Mouse (Mus musculus): ENCODE results near the gene Panx1. TPM values are rescaled to one million over a fixed set of nuclear protein-coding genes. Genes with fewer than 3 reads are reported as not detected.
A peak's percentile ranks its signal among the peaks of the same experiment; 100 is the strongest.

Gene Panx1
- total and polyA plus RNA-seq, 3 experiments, result 10.6 to 20.3 TPM; not detected in 1

DNA sequence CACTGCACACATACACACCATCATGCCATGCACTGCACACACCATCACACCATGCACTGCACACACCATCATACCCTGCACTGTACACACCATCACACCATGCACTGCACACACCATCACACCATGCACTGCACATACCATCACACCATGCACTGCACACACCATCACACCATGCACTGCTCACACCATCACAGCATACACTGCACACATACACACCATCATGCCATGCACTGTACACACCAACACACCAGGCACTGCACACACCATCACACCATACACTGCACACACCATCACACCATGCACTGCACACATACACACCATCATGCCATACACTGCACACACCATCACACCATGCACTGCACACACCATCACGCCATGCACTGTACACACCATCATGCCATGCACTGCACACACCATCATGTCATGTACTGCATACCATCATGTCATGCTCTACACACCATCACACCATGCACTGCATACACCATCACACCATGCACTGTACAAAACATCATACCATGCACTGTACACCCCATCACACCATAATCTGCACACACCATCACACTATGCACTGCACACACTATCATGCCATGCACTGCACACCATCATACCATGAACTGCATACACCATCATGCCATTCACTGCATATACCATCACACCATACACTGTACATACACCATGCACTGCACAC is 56.5 kb downstream of the Panx1 start:
- H3K9me3 ChIP-seq (replicated peaks; ENCODE audit: insufficient read depth, low read length), result no peaks in the 10 kb centered on the region
- H3K36me3 ChIP-seq (ENCODE audit: control insufficient read depth in 1 of 2, insufficient read depth in 2 of 2, low read length in 2 of 2), result no peaks in the 10 kb centered on the region
- no peak for DNase-seq (ENCODE audit: low read depth, low spot score)
- H3K27ac ChIP-seq (ENCODE audit: control insufficient read depth, low read depth, low read length), result no peak overlapping the region
- no peaks in the 10 kb centered on the region for H3K79me2 ChIP-seq (ENCODE audit: control insufficient read depth, insufficient read depth, low read length, poor library complexity)
- TF ChIP-seq CHD1 (IDR thresholded peaks at IDR 0.05; ENCODE audit: low read depth, low read length) (no peak), POLR2AphosphoS5 (IDR thresholded peaks at IDR 0.05; ENCODE audit: borderline replicate concordance, low read depth, low read length) (0 out of 2 replicates have a peak, but pooled peaks have one; percentile 95)
- H3K4me1 ChIP-seq (ENCODE audit: control insufficient read depth in 1 of 2, insufficient read depth in 2 of 2, low read length in 2 of 2), result no peaks in the 10 kb centered on the region; a peak in 1 of 4 replicates
- no peak overlapping the region for H3K9ac ChIP-seq (ENCODE audit: control insufficient read depth, low read depth, low read length, poor library complexity, severe bottlenecking)
- no peaks in the 10 kb centered on the region for H3K27me3 ChIP-seq (ENCODE audit: control insufficient read depth in 1 of 2, insufficient read depth in 2 of 2, low read length in 2 of 2)
- H3K4me3 ChIP-seq (ENCODE audit: control insufficient read depth in 1 of 2, insufficient read depth in 1 of 2, low read depth in 2 of 2, low read length in 2 of 2), result no peak overlapping the region

DNA sequence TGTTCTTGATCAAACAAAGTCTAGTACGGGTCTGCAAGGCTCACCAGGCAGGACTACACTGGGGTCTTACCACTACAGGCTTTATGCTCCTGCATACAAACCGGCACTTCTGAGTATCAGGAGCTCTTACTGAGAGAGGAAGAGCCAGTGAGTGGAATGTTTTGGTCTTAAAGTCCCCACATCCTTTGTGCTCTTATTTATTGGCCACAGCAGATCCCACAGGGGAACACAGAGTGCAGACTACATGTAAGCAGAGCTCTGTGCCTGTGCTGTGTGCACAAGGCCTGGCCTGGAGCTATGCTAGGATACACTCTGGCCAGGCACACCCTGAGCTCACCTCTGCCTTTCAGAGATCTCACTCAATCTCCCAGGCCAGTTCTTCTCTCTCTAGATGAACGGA is 62.1 kb downstream of the Panx1 start:
- H3K4me1 ChIP-seq (ENCODE audit: control insufficient read depth in 1 of 2, insufficient read depth in 2 of 2, low read length in 2 of 2), result no peaks in the 10 kb centered on the region
- no peaks in the 10 kb centered on the region for H3K36me3 ChIP-seq (ENCODE audit: control insufficient read depth in 1 of 2, insufficient read depth in 2 of 2, low read length in 2 of 2)
- no peak for DNase-seq (ENCODE audit: low read depth, low spot score)
- no peak overlapping the region for H3K27ac ChIP-seq (ENCODE audit: control insufficient read depth, low read depth, low read length)
- H3K27me3 ChIP-seq (ENCODE audit: control insufficient read depth in 1 of 2, insufficient read depth in 2 of 2, low read length in 2 of 2), result peaks cover 0 to 2% of the 10 kb centered on the region in 2 experiments; a peak in 1 of 4 replicates
- H3K9me3 ChIP-seq (replicated peaks; ENCODE audit: insufficient read depth, low read length), result no peaks in the 10 kb centered on the region
- no peak overlapping the region for H3K9ac ChIP-seq (ENCODE audit: control insufficient read depth, low read depth, low read length, poor library complexity, severe bottlenecking)
- H3K79me2 ChIP-seq (ENCODE audit: control insufficient read depth, insufficient read depth, low read length, poor library complexity), result no peaks in the 10 kb centered on the region
- no peak overlapping the region for H3K4me3 ChIP-seq (ENCODE audit: control insufficient read depth in 1 of 2, insufficient read depth in 1 of 2, low read depth in 2 of 2, low read length in 2 of 2)
- TF ChIP-seq USF2 (IDR thresholded peaks at IDR 0.05; ENCODE audit: borderline replicate concordance in 1 of 2, insufficient read depth in 1 of 2, low read depth in 1 of 2, low read length in 2 of 2), result no peak
- no peak for TF ChIP-seq MYB (IDR thresholded peaks at IDR 0.05; ENCODE audit: low read depth, low read length)
- TF ChIP-seq MAZ (IDR thresholded peaks at IDR 0.05; ENCODE audit: low read depth, low read length), result no peak
- TF ChIP-seq ZC3H11A (IDR thresholded peaks at IDR 0.05; ENCODE audit: low read depth, low read length), result no peak
- TF ChIP-seq MAX (IDR thresholded peaks at IDR 0.05; ENCODE audit: low read length), result no peak
- 0 out of 2 replicates have a peak, but pooled peaks have one; percentile 12 for TF ChIP-seq NELFE (IDR thresholded peaks at IDR 0.05; ENCODE audit: low read depth, low read length)

DNA sequence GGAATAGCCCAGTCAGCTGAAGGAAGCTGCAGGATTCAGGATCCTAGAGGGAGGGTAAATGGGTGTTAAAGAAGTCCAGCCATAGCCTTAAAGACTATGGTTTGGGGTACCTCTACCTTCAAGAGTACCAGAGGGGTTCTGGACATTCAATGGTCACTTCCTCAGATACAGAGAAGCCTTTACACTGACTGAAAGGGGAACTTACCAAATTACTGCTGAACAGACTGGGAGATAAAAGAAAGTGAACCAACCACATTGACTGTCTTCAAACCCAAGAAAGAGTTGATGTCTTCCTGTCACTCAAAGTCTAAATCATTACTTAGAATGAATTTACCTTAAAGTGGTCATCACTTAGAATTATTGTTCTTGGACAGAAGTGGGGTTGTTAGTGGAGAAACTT is 62.6 kb downstream of the Panx1 start:
- no peaks in the 10 kb centered on the region for H3K36me3 ChIP-seq (ENCODE audit: control insufficient read depth in 1 of 2, insufficient read depth in 2 of 2, low read length in 2 of 2)
- no peak overlapping the region for H3K9ac ChIP-seq (ENCODE audit: control insufficient read depth, low read depth, low read length, poor library complexity, severe bottlenecking)
- no peak overlapping the region for H3K27ac ChIP-seq (ENCODE audit: control insufficient read depth, low read depth, low read length)
- DNase-seq (ENCODE audit: low read depth, low spot score), result peak; percentile 63
- no peak overlapping the region for H3K4me3 ChIP-seq (ENCODE audit: control insufficient read depth in 1 of 2, insufficient read depth in 1 of 2, low read depth in 2 of 2, low read length in 2 of 2)
- H3K79me2 ChIP-seq (ENCODE audit: control insufficient read depth, insufficient read depth, low read length, poor library complexity), result no peaks in the 10 kb centered on the region
- no peaks in the 10 kb centered on the region for H3K4me1 ChIP-seq (ENCODE audit: control insufficient read depth in 1 of 2, insufficient read depth in 2 of 2, low read length in 2 of 2)
- no peaks in the 10 kb centered on the region for H3K9me3 ChIP-seq (replicated peaks; ENCODE audit: insufficient read depth, low read length)
- TF ChIP-seq MAFK (IDR thresholded peaks at IDR 0.05; ENCODE audit: borderline replicate concordance, low read depth, low read length) (no peak), RCOR1 (IDR thresholded peaks at IDR 0.05; ENCODE audit: low read depth, low read length) (0 out of 2 replicates have a peak, but pooled peaks have one; percentile 14), CHD2 (IDR thresholded peaks at IDR 0.05; ENCODE audit: low read length) (no peak), MAX (IDR thresholded peaks at IDR 0.05; ENCODE audit: low read length) (no peak), BHLHE40 (IDR thresholded peaks at IDR 0.05; ENCODE audit: borderline replicate concordance, low read depth, low read length) (no peak), NELFE (IDR thresholded peaks at IDR 0.05; ENCODE audit: low read depth, low read length) (peak; percentile 23; the same call in 1 of the 2 replicates), GATA1 (IDR thresholded peaks at IDR 0.05; ENCODE audit: low read depth, low read length) (peak; percentile 55), E2F4 (IDR thresholded peaks at IDR 0.05; ENCODE audit: borderline replicate concordance, low read depth, low read length) (no peak), EP300 (IDR thresholded peaks at IDR 0.05; ENCODE audit: low read depth in 1 of 2, low read length in 2 of 2) (peak; percentile 7 to 53; a peak in 2 of 4 replicates), HCFC1 (IDR thresholded peaks at IDR 0.05; ENCODE audit: low read depth, low read length) (no peak), MAZ (IDR thresholded peaks at IDR 0.05; ENCODE audit: low read depth, low read length) (no peak), MEF2A (IDR thresholded peaks at IDR 0.05; ENCODE audit: extremely low read depth, insufficient replicate concordance, low read depth, low read length, poor library complexity, severe bottlenecking) (no peak), NRF1 (IDR thresholded peaks at IDR 0.05; ENCODE audit: insufficient read depth, low read depth, low read length, poor library complexity, severe bottlenecking) (no peak), JUND (IDR thresholded peaks at IDR 0.05; ENCODE audit: low read depth, low read length) (no peak)
- H3K27me3 ChIP-seq (ENCODE audit: control insufficient read depth in 1 of 2, insufficient read depth in 2 of 2, low read length in 2 of 2), result peaks cover 0 to 2% of the 10 kb centered on the region in 2 experiments; a peak in 1 of 4 replicates
